Mouse (Mus musculus): ENCODE results near the gene Tagln2.

The Tagln2 gene

GRCm38 (mm10) chr1:172481540-172482280 lies 18.1 kb upstream of the Tagln2 start, which contains the start of gene Igsf9:
Gene Igsf9 (plus strand): TSS chr1:172481788.
- peak; percentile 89 for DNase-seq

DNA sequence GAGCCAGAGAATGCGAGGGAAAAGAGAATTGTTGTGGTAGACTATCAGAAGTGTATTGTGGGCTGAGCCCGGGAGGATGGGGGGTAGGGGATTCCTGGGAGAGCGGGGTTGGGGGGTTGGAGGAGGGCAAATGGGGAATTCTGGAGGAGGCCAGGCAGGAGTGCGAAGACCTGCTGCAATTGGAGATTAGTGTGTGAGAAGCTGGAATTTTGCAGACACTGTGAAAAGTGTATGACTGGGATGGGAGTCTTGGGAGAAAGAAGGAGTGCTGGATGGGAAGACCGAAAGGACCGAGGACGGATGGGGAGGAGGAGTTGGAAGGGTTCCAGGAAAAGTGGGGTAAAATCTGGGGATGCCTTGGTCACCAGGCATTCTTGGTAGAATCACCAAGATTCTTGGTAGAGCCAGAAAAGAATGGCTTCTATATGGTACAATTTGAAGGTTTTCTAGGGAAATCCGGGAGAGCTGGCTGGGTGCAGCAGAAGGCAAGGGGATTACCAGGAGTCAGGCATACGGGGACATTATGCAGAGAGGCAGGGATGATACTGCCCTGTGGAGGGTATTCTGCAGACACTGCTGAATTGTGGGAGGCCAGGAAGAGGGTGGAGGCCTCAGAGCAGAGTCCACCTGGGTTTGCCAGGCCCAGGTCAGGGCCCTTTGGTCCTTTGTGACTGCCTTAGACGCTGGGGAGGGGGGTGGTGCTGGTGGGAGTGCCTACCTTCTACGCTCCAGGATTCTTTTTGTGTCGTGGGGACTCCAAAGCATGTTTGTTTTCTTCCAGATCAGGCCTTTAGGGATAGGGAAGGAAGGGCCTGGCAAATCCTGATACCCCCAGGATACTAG lies 17.1 kb upstream of the Tagln2 start:
- no peak for DNase-seq

DNA sequence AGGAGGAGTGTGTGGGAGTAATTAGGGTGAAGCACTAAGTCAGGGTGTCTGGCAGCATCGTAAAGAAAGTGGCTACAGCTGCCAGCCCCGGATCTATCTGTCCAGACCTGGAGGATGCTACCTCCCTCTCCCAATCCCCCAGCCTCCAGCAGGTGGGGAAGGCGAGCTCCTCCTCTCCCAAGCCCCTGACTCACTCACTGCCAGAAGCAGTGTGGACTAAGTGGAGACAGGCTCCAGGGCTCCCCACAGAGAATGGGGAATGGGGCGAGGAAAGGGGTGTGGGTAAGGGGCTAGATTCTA lies 16.5 kb upstream of the Tagln2 start:
- DNase-seq: no peak

DNA sequence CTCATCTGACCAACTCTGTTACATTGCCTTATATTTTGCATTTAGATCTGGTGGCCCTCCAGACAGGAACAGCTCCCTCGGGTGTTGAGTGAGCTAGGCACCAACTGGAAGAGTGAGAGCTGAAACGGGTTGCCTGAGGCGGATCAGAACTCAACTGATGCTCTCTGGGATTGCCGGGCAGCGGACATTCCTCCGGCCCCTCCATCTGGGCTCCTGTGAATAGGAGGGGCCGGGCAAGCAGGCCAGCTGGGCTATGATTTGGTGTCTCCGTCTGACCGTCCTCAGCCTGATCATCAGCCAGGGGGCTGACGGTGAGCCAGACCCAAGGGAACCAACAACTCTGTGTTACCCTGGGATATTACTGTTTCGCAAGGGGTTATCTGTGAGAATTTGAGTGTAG lies 15.6 kb upstream of the Tagln2 start:
- no peak for DNase-seq

DNA sequence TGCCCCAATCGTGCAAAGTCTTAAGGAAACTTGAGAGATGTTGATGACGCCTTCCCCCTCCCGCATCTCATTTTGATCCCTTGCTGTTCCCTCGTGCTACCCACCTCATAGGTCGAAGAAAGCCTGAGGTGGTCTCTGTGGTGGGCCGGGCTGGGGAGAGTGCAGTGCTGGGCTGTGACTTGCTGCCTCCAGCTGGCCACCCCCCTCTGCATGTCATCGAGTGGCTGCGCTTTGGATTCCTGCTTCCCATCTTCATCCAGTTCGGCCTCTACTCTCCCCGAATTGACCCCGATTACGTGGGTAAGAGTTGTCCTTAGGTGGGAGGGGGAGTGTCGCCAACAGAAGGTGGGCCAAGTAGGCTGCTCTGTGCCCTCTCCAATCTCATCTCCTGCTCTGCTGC lies 15.2 kb upstream of the Tagln2 start:
- DNase-seq: no peak

GRCm38 (mm10) chr1:172485821-172486220 lies 14.0 kb upstream of the Tagln2 start:
- no peak for DNase-seq

GRCm38 (mm10) chr1:172486236-172486635 lies 13.6 kb upstream of the Tagln2 start:
- DNase-seq: no peak

DNA sequence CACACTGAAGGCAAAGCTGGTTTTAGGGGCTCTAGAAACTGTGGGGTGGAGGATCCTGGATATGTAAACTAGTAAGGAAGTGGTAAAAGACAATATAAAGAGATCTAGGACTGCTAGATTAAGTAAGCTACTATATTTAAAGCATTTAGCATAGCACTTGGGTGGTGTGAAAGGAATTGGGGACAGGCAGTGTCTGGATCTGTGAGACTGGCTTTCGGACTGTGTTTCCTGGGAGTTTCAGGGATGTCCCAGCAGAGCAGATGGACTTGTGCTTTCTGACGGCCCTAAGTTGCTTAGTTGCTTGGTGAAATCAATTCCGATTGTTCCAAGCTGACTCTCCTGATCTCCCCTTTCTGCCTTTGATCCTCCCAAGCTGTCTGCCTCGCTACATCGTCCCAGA lies 13.2 kb upstream of the Tagln2 start:
- DNase-seq: no peak

DNA sequence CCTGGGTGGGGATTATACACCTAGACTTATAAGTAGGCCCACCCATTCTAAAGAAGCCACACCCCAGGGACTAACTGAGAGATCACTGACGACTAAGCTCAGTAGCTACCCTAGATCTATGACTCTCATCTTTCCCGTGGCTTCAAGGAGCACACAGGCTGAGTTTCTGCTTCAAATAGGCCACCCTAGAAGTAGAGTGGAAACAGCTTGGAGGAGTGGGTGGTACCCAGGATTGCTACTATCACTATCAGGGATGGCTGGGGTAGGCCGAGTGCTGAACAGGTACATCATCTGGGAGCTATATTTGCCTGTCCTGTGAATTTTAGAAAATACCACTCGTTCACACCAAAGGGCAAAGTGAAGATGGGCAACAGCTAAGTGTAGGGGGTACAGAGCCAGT lies 12.0 kb upstream of the Tagln2 start:
- no peak for DNase-seq

GRCm38 (mm10) chr1:172488831-172489230 lies 11.0 kb upstream of the Tagln2 start:
- no peak for DNase-seq

GRCm38 (mm10) chr1:172489585-172490250 lies 10.1 kb upstream of the Tagln2 start:
- DNase-seq: no peak

DNA sequence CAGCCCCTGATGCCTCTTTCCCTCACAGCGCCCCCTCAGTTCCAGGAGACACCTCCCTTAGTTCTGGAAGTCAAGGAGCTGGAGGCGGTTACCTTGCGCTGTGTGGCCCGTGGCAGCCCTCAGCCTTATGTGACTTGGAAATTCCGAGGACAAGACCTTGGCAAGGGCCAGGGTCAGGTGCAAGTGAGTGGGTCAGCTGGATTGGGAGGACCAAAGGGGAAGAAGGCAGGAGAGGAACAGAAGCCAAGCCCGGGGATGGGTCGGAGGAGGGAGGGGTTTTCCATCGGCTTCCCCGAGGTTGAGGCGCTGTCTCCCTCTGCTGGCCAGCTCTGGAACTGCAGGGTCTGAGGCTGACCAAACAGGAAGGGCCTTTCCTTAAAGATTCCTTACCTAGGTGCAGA lies 9.6 kb upstream of the Tagln2 start:
- peak; percentile 94 for DNase-seq

DNA sequence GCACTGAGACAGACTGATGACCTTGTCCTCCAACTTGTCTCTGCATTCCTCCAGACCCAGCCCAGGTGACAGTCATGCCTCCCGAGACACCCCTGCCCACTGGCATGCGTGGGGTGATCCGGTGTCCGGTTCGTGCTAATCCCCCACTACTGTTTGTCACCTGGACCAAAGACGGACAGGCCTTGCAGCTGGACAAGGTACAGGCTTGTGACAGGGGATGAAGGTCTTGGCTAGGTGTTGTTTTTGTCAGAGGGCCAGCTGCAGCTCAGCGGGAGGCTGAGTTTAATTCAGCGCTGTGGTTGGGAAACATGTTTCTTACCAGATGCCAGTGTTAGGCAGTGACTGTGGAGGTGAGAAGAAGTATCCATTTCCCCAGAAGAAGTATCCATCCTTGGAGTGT lies 7.8 kb upstream of the Tagln2 start:
- DNase-seq: no peak

DNA sequence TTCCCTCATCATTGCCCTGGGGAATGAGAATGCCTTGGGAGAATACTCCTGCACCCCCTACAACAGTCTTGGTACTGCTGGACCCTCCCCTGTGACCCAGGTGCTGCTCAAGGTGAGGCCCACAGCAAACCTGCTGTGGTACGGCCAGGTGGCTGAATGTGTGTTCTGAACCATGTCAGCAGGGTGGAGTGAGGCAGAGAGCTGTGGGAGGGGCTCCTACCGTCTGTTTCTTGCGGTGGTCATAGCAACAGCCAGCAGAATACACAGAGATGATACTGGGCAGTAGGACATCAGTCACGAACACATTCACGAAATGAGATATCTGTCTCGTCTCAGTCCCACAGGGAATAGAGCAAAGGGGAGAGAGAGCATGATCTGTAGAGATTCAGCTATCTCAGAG lies 6.3 kb upstream of the Tagln2 start:
- no peak for DNase-seq

DNA sequence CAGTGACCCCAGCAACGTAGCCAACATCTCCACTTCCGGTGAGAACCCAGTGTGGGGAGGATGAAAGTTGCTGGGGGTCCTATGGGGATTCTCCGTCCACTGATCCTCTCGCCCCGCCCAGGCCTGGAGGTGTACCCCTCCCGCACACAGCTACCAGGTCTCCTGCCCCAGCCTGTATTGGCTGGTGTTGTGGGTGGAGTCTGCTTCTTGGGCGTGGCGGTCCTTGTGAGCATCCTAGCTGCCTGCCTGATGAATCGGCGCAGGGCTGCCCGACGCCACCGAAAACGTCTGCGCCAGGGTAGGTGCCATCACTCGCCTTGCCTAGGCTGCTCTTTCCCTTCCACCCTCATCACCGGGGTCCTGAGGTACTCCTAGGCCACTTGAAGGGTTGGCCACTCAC lies 3.8 kb upstream of the Tagln2 start:
- DNase-seq: no peak

DNA sequence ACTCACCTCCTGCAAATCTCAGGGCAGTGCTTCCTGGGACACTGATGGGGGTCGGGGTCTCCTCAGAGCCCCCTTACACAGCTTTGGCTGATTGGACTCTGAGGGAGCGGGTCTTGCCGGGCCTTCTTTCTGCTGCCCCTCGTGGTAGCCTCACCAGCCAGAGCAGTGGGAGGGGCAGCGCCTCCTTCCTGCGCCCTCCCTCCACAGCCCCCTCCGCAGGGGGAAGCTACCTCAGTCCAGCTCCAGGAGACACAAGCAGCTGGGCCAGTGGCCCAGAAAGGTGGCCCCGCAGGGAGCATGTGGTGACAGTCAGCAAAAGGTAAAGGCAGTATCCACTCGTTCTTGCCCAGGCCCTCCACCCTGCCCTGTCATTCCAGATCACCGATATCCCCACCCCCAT lies 2.4 kb upstream of the Tagln2 start:
- no peak for DNase-seq

DNA sequence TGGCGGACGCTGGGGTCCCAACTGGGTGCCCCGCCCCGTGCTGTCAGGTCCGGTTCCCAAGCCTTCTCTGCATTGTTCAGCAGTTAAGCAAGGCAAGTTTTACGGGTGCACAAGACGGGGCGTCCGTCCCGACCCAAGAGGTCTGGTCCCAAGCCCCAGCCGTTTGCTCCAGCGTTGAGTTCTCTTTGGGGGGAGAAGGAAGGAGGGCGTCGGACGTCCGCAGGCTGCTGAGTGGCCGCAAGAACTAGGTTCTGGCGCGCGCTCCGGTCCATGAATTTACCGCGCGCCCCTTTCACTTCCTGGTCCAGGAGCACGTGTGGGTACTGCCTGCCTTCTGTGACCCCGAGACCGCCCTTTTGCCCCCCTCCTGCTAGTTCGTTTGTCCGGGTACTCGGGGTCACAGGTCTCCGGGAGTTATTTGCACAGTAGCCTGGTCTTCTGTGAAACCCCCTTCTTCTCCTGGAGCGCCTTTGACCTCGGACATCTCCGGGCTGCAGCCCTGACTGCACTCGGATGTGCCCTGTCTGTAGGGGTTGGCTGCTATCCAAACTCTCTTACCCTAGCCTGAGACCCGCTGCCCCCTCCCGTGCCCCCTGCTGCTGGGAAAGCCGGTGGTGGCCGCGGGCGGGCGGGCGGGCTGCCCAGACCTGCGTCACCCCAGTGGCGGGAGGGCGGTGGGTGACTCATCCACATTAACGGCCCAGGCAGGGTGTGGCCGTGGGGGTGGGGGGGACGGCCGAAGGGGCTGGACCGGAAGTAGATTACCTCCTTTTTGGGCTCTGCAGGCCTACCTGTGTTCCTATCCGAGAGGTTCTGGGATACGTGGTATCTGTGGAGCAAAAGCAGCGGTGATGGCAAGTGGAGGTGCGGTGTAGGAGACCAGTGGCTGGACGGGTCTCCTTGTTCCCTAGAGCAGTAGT lies 864 bp downstream of the Tagln2 start:
- DNase-seq: peak; percentile 82

GRCm38 (mm10) chr1:172501371-172502144 lies 1.7 kb downstream of the Tagln2 start:
- peak; percentile 88 for DNase-seq

- DNase-seq: peak; percentile 69
Observed at GRCm38 (mm10) chr1:172502145-172503110, 2.6 kb downstream of the Tagln2 start.

DNA sequence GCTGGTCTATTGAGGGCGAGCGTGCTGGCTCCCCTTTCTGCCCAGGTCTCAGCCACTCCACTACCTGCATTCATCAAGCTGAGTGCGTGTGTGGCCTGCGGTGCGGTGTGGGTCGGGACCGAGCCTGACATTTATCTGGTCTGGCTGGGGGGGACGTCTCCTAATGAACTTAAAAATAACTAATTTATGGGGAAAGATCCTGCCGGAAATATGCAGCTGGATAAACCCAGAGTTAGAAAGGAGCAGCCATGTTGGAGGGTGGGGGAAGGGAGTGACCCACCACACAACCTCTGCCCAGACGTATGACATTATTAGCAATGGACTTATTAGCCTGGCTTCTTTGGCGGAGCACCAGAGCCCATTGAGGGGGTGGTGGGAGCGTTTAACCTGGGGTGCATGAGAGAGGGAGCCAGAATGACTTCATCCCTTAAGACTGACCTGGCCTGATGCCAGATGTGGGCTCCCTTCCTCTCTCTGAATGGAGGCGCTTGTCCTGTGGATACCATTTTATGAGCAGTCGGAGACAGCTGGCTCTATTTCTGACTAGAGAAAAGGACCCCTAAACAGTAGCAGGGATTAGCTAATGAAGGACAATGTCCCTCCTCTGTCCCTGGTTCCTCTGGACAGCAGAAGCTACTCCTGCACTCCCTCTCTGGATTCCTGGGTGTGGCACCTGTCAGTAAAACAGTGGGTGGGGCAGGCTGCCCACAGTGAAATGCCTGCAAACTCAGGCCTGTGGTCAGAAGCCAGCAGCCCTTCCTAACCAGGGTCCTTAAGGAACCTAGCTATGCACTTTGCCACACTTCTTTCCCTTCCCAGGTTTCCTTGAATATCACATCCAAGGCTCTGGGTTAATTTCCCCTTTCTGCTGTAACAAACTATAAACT lies 3.5 kb downstream of the Tagln2 start:
- DNase-seq: peak; percentile 79

All from lung, postnatal 14 days (tissue).